Mouse (Mus musculus) layer of hippocampus, postnatal 25 days (tissue): Measurements from ENCODE around the gene Mgst2. TPM values are rescaled to one million over a fixed set of nuclear protein-coding genes. Genes with fewer than 3 reads are reported as not detected.

Experiments used
- DNase-seq, 2 experiments: peaks; one replicate each; pipeline ENCODE4 v3.0.0; 2022; ENCODE audit warnings: mixed read lengths in 2 of 2, low spot score in 1 of 2; ENCODE audit errors: extremely low spot score in 1 of 2
- total RNA-seq, 2 experiments: library from RNA; stranded (reverse); gene quantifications; 2 replicates each; pipeline ENCODE4 v1.2.3; 2021

The Mgst2 gene
- total RNA-seq = not detected

DNA sequence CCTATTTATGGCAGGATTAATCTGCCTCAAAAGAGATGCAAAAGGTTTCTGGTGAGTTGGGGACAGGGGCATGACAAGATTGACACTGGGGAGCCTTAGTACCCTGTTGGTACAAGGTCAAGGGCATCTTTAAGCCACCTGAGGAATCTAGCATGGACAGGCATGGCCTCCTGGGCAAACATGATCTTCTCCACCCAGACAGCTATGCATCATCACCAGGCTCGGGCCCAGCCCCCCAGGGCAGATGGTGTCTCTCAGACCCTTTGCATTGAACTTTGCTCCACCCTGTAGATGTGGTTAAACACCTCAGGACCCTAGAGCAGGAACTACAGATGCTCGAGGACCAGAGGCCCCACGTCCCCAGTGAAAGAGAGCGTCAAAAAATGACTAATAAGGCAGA is at the start of gene Mgst2:
Mgst2 (plus strand) TSS at position 301 of the 400 bp plus-strand sequence.
- no peak for DNase-seq

GRCm38 (mm10) chr3:51611972-51612371 is 48.2 kb upstream of the Mgst2 start:
- DNase-seq = peak in 1 of 2 experiments; percentile 18

DNA sequence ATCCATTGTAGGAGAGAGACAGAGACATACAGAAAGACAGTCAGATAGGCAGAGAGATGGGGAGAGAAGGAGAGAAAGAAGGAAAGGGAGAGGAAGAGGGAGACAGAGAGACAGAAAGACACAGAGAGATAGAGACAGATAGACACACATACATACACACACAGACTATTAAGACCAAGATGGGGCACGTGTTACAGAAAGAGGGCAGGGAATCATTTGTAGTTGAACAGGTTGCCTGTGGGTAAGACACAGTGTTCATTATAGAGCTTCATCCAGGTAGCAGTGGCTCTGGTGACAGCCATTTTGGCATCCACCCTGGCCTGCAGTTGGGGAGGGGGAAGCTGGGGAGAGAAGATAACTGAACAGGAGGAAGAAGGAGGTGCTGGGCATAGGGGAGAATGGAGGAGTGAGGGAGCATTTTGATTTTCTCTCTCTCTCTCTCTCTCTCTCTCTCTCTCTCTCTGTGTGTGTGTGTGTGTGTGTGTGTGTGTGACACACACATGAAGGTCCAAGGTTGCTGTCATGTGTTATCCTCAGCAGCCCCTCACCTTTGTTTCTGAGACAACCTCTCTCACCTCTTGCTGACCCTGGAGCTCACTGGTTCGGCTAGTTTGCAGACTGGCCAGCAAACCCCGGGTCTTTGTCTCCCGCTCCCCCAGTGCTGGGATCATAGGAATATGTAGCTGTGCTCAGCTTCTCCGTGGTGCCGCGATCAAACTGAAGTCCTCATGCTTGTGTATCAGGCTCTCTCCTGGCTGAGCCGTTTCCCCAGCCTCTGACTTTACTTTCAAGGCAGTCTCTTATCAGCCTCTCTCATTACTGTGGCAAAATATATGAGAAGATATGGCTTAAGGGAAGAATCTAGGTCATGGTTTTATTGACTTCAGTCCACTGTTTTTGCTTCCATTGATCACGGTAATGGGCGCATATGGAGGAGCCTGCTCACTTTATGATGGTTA is 47.5 kb upstream of the Mgst2 start:
- no peak for DNase-seq

GRCm38 (mm10) chr3:51614278-51614677 is 45.9 kb upstream of the Mgst2 start:
- no peak for DNase-seq

DNA sequence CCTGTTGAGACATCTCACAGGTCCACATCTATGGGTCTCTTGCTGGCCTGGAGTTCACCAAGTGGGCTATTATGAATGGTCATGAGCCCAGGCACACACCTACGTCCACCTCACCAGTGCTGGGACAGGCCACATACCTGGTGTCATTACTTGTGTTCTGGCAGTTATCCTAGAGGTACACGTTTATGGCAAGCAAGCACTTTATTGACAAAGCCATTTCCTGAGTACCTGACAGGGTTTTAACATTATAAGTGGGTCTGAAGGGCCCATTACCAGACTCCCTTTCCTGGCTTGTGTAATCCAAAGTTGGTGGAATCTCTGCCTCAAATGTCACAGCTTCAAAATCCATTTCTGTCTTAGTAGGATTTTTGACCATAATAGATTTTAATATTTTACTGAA is 36.2 kb upstream of the Mgst2 start:
- no peak for DNase-seq

GRCm38 (mm10) chr3:51627741-51628140 is 32.4 kb upstream of the Mgst2 start:
- DNase-seq = no peak

DNA sequence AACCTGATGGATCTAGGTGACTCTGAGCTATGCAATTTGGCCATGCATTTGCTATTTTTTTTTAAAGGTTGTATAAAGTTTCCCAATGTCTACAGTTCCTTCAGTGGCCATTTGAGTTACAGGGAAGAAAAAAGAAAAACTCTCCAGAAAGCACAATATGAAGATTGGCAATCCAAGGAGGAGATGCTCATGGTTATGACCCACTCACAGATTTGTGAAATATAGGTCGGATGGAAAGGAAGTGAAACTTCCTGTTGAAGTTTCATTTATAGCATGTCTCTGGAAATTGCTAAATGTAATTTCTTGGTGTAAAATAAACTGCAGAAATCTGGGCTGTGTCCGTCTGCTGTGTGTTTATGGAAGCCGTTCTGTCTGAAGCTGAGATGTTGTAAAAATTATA is 31.2 kb upstream of the Mgst2 start:
- DNase-seq = no peak

DNA sequence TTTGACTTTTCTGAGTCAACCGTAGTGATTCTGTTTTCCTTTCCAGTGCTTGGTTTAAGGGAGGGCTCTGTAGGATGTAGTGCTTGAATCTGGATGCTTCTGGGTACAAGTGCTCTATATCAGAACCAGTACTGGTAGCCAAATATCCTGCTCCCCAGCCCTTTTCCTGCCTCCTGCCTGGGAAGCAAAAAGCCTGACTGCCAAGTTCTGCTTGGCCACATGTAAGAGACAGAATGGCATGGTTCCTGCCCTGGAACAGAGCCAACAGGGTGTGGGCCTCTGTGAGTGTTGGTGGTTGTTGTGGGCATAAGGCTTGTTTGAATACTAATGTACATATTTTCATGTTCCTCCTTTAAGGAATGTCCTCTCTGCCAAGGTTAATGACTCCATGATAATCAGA is 29.4 kb upstream of the Mgst2 start:
- DNase-seq = no peak

- DNase-seq = no peak
Measured at GRCm38 (mm10) chr3:51631971-51632370, 28.2 kb upstream of the Mgst2 start.

GRCm38 (mm10) chr3:51634451-51634850 is 25.7 kb upstream of the Mgst2 start:
- DNase-seq = no peak

- no peak for DNase-seq
Measured at GRCm38 (mm10) chr3:51635960-51636359, 24.2 kb upstream of the Mgst2 start.

DNA sequence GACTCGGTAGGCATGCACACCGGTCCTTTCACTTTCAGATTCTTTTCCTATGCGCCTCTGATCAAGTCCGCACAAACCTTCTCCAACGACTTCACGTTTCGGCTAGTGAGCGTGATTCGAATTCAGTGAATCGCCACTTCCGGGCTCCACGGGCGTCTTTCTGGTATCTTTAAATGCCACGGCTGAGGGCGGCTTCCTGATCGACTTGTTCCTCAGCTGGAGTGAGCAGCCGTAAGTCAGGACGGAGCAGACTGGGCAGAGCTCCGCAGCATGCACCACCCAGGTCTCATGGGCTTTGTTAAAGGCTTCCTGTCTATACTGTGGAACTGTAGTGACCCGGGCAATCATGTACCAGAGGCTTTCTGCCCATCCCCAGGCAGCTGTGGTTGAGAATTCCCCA is 23.5 kb upstream of the Mgst2 start:
- DNase-seq = no peak

GRCm38 (mm10) chr3:51637326-51637725 is 22.8 kb upstream of the Mgst2 start:
- DNase-seq = no peak

- no peak for DNase-seq
Measured at GRCm38 (mm10) chr3:51638260-51638659, 21.9 kb upstream of the Mgst2 start.

- DNase-seq = no peak
Measured at GRCm38 (mm10) chr3:51645484-51645883, 14.7 kb upstream of the Mgst2 start.

DNA sequence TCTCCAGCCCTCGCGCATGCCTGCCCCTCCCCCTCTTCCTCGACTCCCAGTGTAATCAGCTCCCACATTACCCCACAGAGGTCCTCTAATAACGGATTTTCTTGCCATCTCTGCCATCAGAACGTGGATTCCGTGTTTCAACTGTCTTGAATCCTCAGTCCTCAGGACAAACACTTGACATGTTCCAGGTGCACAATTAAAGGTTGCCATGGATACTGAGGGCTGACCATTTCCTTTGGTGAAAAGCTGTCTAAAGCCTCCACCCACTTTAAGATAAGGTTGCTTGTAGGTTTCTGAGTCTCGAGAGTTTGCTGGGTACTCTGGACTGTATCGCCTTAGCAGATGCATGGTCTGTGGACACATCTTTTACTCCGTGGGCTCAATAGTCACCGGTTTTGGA is 13.9 kb upstream of the Mgst2 start:
- no peak for DNase-seq

DNA sequence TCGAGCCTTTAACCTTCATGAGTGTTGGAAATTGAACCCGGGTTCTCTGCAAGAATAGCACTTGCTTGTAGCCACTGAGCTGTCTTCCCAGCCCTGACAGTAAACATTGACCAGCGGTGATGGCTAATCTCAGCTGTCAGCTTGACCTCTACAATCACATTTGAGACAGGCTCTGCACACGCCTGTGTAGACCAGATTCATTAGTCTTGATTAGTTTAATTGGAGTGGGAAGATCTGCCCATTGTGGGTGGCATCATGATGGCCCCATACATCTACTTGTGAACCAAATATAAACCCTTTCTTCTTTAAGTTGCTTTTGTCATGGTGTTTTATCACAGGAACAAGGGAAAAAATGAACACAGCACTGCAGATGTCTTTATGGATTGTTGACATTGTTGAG is 12.8 kb upstream of the Mgst2 start:
- no peak for DNase-seq

GRCm38 (mm10) chr3:51648037-51648664 is 12.0 kb upstream of the Mgst2 start:
- DNase-seq = peak; percentile 57 to 78

DNA sequence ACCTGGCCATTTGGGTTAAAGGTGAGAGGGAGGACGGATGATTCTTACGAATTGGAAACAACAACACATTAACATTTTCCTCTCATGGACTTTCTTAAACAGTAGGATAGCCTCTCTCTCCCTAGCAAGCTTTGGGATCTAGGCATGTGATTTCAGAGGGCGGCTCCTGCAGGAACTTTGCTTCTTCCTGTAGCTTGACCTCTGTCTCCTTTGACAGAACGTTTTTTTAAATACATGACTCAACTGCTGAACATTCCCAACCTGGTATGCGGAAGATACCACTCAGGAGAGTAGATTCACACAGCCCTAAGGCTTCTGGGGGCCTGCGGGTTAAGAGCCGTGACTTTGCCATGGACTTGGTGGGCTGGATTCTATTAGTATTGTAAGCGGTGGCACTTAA is 10.7 kb upstream of the Mgst2 start:
- no peak for DNase-seq

GRCm38 (mm10) chr3:51649986-51650385 is 10.2 kb upstream of the Mgst2 start:
- no peak for DNase-seq

- DNase-seq = no peak
Measured at GRCm38 (mm10) chr3:51651149-51651548, 9.0 kb upstream of the Mgst2 start.

DNA sequence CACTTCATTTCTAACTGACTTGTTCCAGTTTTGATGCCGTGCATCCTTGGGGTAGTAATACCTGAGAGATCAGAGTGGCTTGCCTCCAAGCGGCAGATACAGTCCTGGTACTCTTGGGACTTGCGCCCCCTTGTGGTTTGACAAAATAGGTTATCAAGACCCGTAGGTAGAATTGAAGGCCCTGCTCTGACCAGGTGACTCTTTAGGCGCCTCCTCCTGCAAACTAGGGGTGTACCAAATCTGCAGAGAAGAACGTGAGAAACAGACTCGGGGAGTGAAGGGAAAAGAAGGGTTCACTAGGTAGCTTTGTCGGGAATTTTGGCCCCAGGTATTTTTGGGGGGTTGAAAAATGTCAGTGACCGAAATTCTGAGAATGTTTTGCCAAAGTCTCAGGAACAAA is 7.9 kb upstream of the Mgst2 start:
- peak; percentile 64 to 82 for DNase-seq
